Mouse (Mus musculus): ENCODE data around the gene Elovl2. TPM values are rescaled to one million over a fixed set of nuclear protein-coding genes. Genes with fewer than 3 reads are reported as not detected.
"Not testable (repeated sequence)": the region's sequence is repeated elsewhere in the genome, so short reads cannot be mapped to it uniquely, and the experiment has no call there.

Elovl2 gene
- total and polyA plus RNA-seq, 3 experiments = not detected

DNA sequence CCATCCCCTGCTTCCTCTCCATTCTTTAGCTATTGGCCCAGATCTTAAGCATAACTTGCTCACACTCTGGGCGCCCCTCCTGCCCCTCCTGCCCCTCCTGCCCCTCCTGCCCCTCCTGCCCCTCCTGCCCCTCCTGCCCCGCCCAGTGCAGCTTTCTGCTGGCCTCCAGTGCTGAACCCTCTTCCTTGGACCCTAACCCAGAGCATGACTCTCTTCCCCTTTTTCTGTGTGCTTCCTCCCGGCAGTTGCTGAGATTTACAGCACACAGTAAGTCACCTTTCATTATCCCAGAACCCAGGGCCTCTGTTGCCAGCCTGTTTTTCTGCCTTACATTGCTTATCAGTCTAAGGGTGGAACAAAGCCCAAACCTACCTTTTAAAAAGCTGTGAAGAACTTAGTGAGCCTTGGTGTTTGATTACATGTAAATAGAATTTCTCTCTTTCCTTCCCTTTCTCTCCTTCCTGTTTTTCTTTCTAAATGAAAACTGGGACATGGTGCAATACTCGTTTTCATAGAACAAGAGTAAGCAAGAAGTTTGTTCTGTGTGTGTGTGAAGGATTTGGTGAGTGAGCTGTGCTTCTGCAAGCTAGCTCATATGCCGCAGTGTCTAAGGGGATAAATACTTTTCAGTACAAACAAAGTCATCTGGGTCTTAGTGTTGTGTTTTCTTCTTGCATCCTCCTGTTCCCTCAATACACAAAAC, 43.2 kb upstream of the Elovl2 start:
- H3K79me2 ChIP-seq (ENCODE audit: control insufficient read depth, insufficient read depth, low read length, poor library complexity) = peaks cover 7% of the 10 kb centered on the region; the same call in 1 of the 2 replicates
- no peaks in the 10 kb centered on the region for H3K9me3 ChIP-seq (replicated peaks; ENCODE audit: insufficient read depth, low read length)
- no peaks in the 10 kb centered on the region for H3K4me1 ChIP-seq (ENCODE audit: control insufficient read depth in 1 of 2, insufficient read depth in 2 of 2, low read length in 2 of 2)
- no peak overlapping the region for H3K4me3 ChIP-seq (ENCODE audit: control insufficient read depth in 1 of 2, insufficient read depth in 1 of 2, low read depth in 2 of 2, low read length in 2 of 2)
- DNase-seq (ENCODE audit: low read depth, low spot score) = no peak
- no peaks in the 10 kb centered on the region for H3K27me3 ChIP-seq (ENCODE audit: control insufficient read depth in 1 of 2, insufficient read depth in 2 of 2, low read length in 2 of 2)
- TF ChIP-seq BHLHE40 (IDR thresholded peaks at IDR 0.05; ENCODE audit: borderline replicate concordance, low read depth, low read length) (no peak), EP300 (IDR thresholded peaks at IDR 0.05; ENCODE audit: low read depth in 1 of 2, low read length in 2 of 2) (no peak), ELF1 (IDR thresholded peaks at IDR 0.05; ENCODE audit: low read depth, low read length) (no peak), NRF1 (IDR thresholded peaks at IDR 0.05; ENCODE audit: insufficient read depth, low read depth, low read length, poor library complexity, severe bottlenecking) (no peak), MAZ (IDR thresholded peaks at IDR 0.05; ENCODE audit: low read depth, low read length) (no peak), TAL1 (IDR thresholded peaks at IDR 0.05; ENCODE audit: low read length) (no peak), NELFE (IDR thresholded peaks at IDR 0.05; ENCODE audit: low read depth, low read length) (no peak), UBTF (IDR thresholded peaks at IDR 0.05; ENCODE audit: borderline replicate concordance, insufficient read depth, low read depth, low read length) (no peak), TCF12 (IDR thresholded peaks at IDR 0.05; ENCODE audit: low read depth, low read length) (no peak)
- no peaks in the 10 kb centered on the region; a peak in 1 of 4 replicates for H3K36me3 ChIP-seq (ENCODE audit: control insufficient read depth in 1 of 2, insufficient read depth in 2 of 2, low read length in 2 of 2)
- H3K9ac ChIP-seq (ENCODE audit: control insufficient read depth, low read depth, low read length, poor library complexity, severe bottlenecking) = no peak overlapping the region
- H3K27ac ChIP-seq (ENCODE audit: control insufficient read depth, low read depth, low read length) = no peak overlapping the region

DNA sequence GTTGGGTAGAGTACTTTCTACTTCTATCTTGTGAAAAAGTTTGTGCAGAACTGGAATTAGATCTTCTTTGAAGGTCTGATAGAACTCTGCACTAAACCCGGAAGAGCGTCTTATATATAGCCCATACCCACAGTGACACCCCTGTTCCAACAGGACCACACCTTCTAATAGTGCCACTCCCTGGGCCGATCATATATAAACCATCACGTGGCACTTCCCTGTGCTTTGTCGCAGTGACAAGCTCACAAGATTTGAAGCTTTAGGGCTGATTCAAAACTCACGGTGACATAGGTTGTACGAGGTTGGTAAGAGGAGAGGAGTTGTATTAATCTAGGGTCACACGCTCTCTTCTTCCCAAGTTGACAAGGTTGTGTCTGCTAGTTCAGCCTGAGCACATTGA, 41.4 kb upstream of the Elovl2 start:
- not testable (repeated sequence) for H3K27ac ChIP-seq (ENCODE audit: control insufficient read depth, low read depth, low read length); H3K27me3 ChIP-seq (ENCODE audit: control insufficient read depth in 1 of 2, insufficient read depth in 2 of 2, low read length in 2 of 2); H3K9me3 ChIP-seq (replicated peaks; ENCODE audit: insufficient read depth, low read length); H3K4me1 ChIP-seq (ENCODE audit: control insufficient read depth in 1 of 2, insufficient read depth in 2 of 2, low read length in 2 of 2); H3K4me3 ChIP-seq (ENCODE audit: control insufficient read depth in 1 of 2, insufficient read depth in 1 of 2, low read depth in 2 of 2, low read length in 2 of 2); H3K36me3 ChIP-seq (ENCODE audit: control insufficient read depth in 1 of 2, insufficient read depth in 2 of 2, low read length in 2 of 2); DNase-seq (ENCODE audit: low read depth, low spot score); H3K9ac ChIP-seq (ENCODE audit: control insufficient read depth, low read depth, low read length, poor library complexity, severe bottlenecking); H3K79me2 ChIP-seq (ENCODE audit: control insufficient read depth, insufficient read depth, low read length, poor library complexity)

DNA sequence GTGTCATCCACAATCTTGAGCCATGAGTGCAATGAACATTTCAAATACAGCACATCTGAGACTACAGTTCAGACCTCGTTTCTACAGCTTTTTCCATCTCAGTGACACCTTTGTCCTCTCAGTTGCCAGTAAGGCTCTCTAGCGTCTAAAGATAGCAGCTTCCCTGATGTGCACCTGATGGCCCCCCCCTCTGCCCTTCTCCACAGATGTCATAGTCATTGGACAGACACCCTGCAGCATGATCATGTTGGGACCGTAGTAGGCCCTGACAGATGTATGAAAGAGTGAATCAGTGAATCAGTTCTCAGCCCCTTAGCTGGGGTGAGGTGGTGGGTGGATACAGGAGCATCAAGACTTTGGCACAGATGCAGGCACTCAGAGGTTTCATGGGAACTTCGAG, 37.6 kb upstream of the Elovl2 start:
- Histone ChIP-seq H3K4me1 (ENCODE audit: control insufficient read depth in 1 of 2, insufficient read depth in 2 of 2, low read length in 2 of 2) (peaks cover 2 to 3% of the 10 kb centered on the region in 2 experiments; a peak in 2 of 4 replicates), H3K36me3 (ENCODE audit: control insufficient read depth in 1 of 2, insufficient read depth in 2 of 2, low read length in 2 of 2) (peaks cover 0 to 6% of the 10 kb centered on the region in 2 experiments), H3K27ac (ENCODE audit: control insufficient read depth, low read depth, low read length) (no peak overlapping the region), H3K9me3 (replicated peaks; ENCODE audit: insufficient read depth, low read length) (no peaks in the 10 kb centered on the region), H3K79me2 (ENCODE audit: control insufficient read depth, insufficient read depth, low read length, poor library complexity) (peaks cover 5% of the 10 kb centered on the region; the same call in 1 of the 2 replicates), H3K27me3 (ENCODE audit: control insufficient read depth in 1 of 2, insufficient read depth in 2 of 2, low read length in 2 of 2) (no peaks in the 10 kb centered on the region), H3K4me3 (ENCODE audit: control insufficient read depth in 1 of 2, insufficient read depth in 1 of 2, low read depth in 2 of 2, low read length in 2 of 2) (no peak overlapping the region), H3K9ac (ENCODE audit: control insufficient read depth, low read depth, low read length, poor library complexity, severe bottlenecking) (no peak overlapping the region)
- no peak for DNase-seq (ENCODE audit: low read depth, low spot score)
- TF ChIP-seq POLR2AphosphoS5 (IDR thresholded peaks at IDR 0.05; ENCODE audit: borderline replicate concordance, low read depth, low read length) (no peak), POLR2A (IDR thresholded peaks at IDR 0.05; ENCODE audit: control insufficient read depth in 1 of 2, insufficient read depth in 1 of 2, low read depth in 1 of 2, low read length in 2 of 2, poor library complexity in 1 of 2) (no peak), CTCF (IDR thresholded peaks at IDR 0.05 in 2 of 3, conservative IDR thresholded peaks at IDR 0.05 in 1 of 3; ENCODE audit: control insufficient read depth in 1 of 3, insufficient read depth in 1 of 3, low read depth in 2 of 3, low read length in 3 of 3, poor library complexity in 1 of 3, severe bottlenecking in 1 of 3) (no peak), EP300 (IDR thresholded peaks at IDR 0.05; ENCODE audit: low read depth in 1 of 2, low read length in 2 of 2) (no peak), GABPA (IDR thresholded peaks at IDR 0.05; ENCODE audit: low read depth, low read length) (no peak), MYB (IDR thresholded peaks at IDR 0.05; ENCODE audit: low read depth, low read length) (no peak), MAX (IDR thresholded peaks at IDR 0.05; ENCODE audit: low read length) (no peak), POLR2AphosphoS2 (IDR thresholded peaks at IDR 0.05; ENCODE audit: low read length) (no peak), UBTF (IDR thresholded peaks at IDR 0.05; ENCODE audit: borderline replicate concordance, insufficient read depth, low read depth, low read length) (no peak), USF1 (IDR thresholded peaks at IDR 0.05; ENCODE audit: low read depth, low read length) (no peak), GATA1 (IDR thresholded peaks at IDR 0.05; ENCODE audit: low read depth, low read length) (no peak), ZNF384 (IDR thresholded peaks at IDR 0.05; ENCODE audit: low read depth, low read length) (no peak), SIN3A (IDR thresholded peaks at IDR 0.05; ENCODE audit: low read length) (no peak)
